Mouse (Mus musculus): ENCODE measurements around the gene Egln2. TPM values are rescaled to one million over a fixed set of nuclear protein-coding genes. Genes with fewer than 3 reads are reported as not detected.

Egln2 gene
- polyA plus RNA-seq, 1 experiment from 2014 or later, result 68.1 TPM

DNA sequence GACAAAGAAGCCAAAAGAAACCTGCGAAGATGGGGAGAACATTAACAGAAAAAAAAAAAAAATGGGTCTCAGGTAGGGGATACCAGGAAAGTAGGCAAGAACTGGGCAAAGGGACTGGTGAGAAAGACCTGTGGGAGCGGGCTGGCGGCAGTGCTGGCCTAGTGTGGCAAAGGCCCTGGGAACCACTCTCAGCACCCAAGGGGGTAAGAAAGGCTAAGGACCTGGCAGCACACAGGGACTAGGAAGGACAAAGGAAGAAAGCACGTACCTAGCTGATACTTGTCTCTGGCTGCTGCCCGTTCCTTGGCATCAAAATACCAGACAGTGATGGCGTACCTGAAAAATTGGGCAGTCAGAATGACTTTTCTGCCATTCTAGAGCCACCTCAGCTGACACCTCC is 7.3 kb downstream of the Egln2 start:
- H3K4me1 ChIP-seq (replicated peaks), result peaks cover 36% of the 10 kb centered on the region
- H3K4me3 ChIP-seq (replicated peaks), result no peak overlapping the region
- ATAC-seq, result no peak
- H3K27me3 ChIP-seq (replicated peaks), result no peaks in the 10 kb centered on the region
- H3K9me3 ChIP-seq, result no peaks in the 10 kb centered on the region
- no peak overlapping the region for H3K9ac ChIP-seq
- no peak overlapping the region for H3K4me2 ChIP-seq (replicated peaks)
- peaks cover 15% of the 10 kb centered on the region; the same call in 1 of the 2 replicates for H3K36me3 ChIP-seq
- 93% methylated on average over 6 of the region's 6 CpGs for WGBS
- H3K27ac ChIP-seq, result no peak overlapping the region

DNA sequence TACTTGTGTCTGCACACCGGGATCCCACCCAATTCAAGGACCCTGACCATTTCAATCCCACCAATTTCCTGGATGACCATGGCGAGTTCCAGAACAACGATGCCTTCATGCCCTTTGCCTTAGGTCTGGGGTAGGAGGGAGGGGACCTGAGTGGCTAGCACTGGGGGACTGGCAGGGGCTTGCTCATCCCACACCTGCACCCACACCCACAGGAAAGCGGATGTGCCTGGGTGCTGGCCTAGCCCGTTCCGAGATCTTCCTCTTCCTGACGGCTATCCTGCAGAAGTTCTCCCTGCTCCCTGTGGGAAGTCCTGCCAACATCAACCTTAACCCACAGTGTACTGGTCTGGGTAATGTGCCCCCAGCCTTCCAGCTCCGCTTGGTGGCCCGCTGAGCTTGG is 8.4 kb downstream of the Egln2 start:
- Histone ChIP-seq H3K27ac (no peak overlapping the region), H3K9ac (no peak overlapping the region), H3K4me2 (replicated peaks) (no peak overlapping the region), H3K9me3 (no peaks in the 10 kb centered on the region), H3K4me1 (replicated peaks) (peaks cover 30% of the 10 kb centered on the region), H3K36me3 (peaks cover 15% of the 10 kb centered on the region; the same call in 1 of the 2 replicates), H3K4me3 (replicated peaks) (no peak overlapping the region), H3K27me3 (replicated peaks) (no peaks in the 10 kb centered on the region)
- no peak for ATAC-seq
- 96% methylated on average over 9 of the region's 9 CpGs for WGBS

DNA sequence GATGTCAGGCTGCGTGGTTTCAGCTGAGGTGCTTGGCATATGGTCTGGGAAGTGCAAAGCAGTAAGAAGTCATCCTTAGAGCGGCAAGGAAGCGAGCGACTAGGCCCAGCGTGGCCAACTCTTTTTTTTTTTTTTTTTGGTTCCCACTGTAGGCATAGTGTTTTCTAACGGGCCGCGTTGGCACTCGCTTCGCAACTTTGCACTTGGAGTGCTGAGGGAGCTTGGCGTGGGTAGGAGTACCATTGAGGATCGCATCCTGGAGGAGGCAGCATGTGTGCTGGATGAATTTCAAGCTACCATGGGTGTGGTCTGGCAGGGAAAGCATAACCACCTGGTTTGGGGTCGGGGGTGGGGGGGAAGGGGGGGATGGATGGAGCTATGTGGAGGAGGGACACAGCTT is 10.6 kb downstream of the Egln2 start:
- no peak for ATAC-seq
- H3K4me1 ChIP-seq (replicated peaks), result peaks cover 14% of the 10 kb centered on the region
- H3K4me3 ChIP-seq (replicated peaks), result no peak overlapping the region
- 85% methylated on average over 13 of the region's 13 CpGs for WGBS
- H3K36me3 ChIP-seq, result peaks cover 15% of the 10 kb centered on the region; the same call in 1 of the 2 replicates
- no peak overlapping the region for H3K4me2 ChIP-seq (replicated peaks)
- no peaks in the 10 kb centered on the region for H3K27me3 ChIP-seq (replicated peaks)
- H3K9ac ChIP-seq, result no peak overlapping the region
- no peak overlapping the region for H3K27ac ChIP-seq
- no peaks in the 10 kb centered on the region for H3K9me3 ChIP-seq

DNA sequence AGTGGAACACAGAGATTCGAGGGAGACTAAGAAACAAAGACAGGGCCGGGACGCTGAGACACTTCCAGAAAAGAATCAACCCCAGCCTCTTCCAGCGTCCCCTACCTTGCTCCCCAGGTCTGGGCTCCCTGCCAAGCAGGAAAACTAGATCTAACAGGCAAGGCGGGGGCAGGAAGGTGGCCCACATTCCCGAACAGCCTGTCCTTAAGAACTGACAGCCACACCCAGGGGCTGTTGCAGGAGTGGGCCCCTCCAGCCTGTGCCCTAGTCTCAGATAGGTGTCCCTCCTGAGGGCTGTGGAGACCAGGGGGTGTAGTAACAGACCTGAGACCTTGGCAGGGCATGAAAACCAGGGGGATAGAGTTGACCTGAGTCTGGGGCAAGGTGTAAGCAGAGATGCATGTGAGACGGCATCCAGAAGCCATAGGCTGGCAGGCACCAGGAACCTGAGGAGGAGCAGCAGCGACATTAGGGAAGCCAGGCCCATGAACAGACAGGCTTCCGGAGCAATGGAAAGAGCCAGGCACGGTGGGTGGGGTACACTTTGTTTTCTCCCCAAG is 13.3 kb downstream of the Egln2 start, which contains the start of gene Cyp2t4:
Gene Cyp2t4, plus strand, starts transcription at position 510 of the 560 bp plus-strand sequence.
- 52% methylated on average over 10 of the region's 10 CpGs for WGBS
- ATAC-seq, result peak; percentile 79
- Histone ChIP-seq H3K9ac (no peak within 1 kb of the TSS), H3K9me3 (no peaks in the 10 kb centered on the region), H3K27ac (0 out of 2 replicates have a peak within 1 kb of the TSS, but pooled peaks have one; percentile 27), H3K36me3 (peaks cover 1% of the 10 kb centered on the region; the same call in 1 of the 2 replicates), H3K27me3 (replicated peaks) (no peaks in the 10 kb centered on the region), H3K4me2 (replicated peaks) (no peak within 1 kb of the TSS; the same call in 1 of the 2 replicates), H3K4me1 (replicated peaks) (peaks cover 4% of the 10 kb centered on the region; the same call in 1 of the 2 replicates), H3K4me3 (replicated peaks) (no peak within 1 kb of the TSS)

DNA sequence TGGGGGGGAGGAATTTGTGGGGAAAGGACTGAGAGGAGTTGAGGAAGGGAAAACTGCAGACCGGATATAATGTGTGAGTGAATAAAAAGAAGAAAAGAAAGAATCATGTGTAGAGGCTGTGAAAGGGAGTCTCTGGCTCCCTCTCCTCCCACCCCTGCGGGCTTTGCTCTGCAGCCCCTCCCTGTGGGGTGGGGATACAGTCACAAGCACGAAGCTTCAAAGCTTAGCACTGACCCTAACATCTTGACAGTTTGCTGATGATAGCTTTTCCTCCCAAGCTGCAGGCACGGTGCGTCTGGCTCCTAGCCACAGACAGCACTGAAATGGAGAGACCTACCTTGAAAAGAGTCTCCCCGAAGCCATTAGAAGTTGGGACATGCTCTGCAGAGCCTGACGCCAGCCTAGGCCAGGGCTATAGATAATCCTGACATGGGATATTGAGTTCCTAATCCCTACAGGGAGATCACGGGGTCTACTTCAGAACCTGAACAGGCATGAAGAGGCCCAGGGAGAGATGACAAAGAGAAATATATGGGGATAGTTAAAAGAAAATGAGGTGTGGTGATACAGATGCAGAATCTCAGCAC is 30.1 kb downstream of the Egln2 start:
- Histone ChIP-seq H3K9me3 (no peaks in the 10 kb centered on the region), H3K4me1 (replicated peaks) (0 out of 2 replicates have a peak, but pooled peaks cover 5% of the 10 kb centered on the region), H3K27me3 (replicated peaks) (no peaks in the 10 kb centered on the region), H3K4me3 (replicated peaks) (no peak overlapping the region), H3K4me2 (replicated peaks) (no peak overlapping the region), H3K27ac (no peak overlapping the region), H3K9ac (no peak overlapping the region), H3K36me3 (no peaks in the 10 kb centered on the region)
- 56% methylated on average over 8 of the region's 8 CpGs for WGBS
- no peak for ATAC-seq

DNA sequence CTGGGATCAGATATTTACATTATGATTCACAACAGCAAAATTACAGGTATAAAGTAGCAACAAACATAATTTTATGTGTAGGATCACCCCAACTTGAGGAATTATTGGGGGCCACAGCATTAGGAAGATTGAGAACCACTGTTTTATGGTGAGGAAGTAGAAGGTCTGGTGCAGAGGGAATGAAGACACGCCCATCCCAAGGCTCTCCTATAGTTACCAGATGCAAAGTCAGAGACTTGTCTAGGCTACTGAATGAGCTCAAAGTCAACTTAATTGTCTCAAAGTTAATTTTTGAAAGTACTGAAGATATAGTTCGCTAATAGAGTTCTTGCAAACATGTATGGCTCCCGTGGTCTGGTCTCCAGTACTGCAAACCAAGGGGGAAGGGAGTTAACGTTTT is 32.8 kb downstream of the Egln2 start:
- no peaks in the 10 kb centered on the region for H3K36me3 ChIP-seq
- H3K9me3 ChIP-seq, result no peaks in the 10 kb centered on the region
- WGBS, result 73% methylated on average over 4 of the region's 4 CpGs
- no peak overlapping the region for H3K4me3 ChIP-seq (replicated peaks)
- H3K4me1 ChIP-seq (replicated peaks), result 0 out of 2 replicates have a peak, but pooled peaks cover 5% of the 10 kb centered on the region
- H3K9ac ChIP-seq, result no peak overlapping the region
- no peaks in the 10 kb centered on the region for H3K27me3 ChIP-seq (replicated peaks)
- H3K4me2 ChIP-seq (replicated peaks), result no peak overlapping the region
- no peak for ATAC-seq
- no peak overlapping the region for H3K27ac ChIP-seq

DNA sequence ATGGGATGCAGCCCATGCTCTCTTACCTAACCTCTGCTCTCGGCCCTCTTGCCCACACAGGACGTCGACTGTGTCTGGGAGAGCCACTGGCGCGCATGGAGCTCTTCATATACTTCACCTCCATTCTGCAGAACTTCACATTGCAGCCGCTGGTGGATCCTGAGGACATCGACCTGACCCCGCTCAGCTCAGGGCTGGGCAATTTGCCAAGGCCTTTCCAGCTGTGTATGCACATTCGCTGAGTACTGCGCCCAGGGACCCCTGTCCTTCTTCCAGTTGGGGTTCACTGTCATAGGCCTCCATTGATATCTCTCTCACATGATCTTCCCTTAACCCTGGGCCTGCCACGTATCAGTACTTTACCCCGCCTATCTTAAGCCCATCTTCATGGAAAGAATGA is 33.4 kb downstream of the Egln2 start:
- H3K4me3 ChIP-seq (replicated peaks), result no peak overlapping the region
- H3K9me3 ChIP-seq, result no peaks in the 10 kb centered on the region
- H3K27ac ChIP-seq, result no peak overlapping the region
- H3K9ac ChIP-seq, result no peak overlapping the region
- no peaks in the 10 kb centered on the region for H3K27me3 ChIP-seq (replicated peaks)
- no peaks in the 10 kb centered on the region for H3K36me3 ChIP-seq
- ATAC-seq, result peak; percentile 65
- no peak overlapping the region for H3K4me2 ChIP-seq (replicated peaks)
- 0 out of 2 replicates have a peak, but pooled peaks cover 5% of the 10 kb centered on the region for H3K4me1 ChIP-seq (replicated peaks)
- 40% methylated on average over 12 of the region's 12 CpGs for WGBS

DNA sequence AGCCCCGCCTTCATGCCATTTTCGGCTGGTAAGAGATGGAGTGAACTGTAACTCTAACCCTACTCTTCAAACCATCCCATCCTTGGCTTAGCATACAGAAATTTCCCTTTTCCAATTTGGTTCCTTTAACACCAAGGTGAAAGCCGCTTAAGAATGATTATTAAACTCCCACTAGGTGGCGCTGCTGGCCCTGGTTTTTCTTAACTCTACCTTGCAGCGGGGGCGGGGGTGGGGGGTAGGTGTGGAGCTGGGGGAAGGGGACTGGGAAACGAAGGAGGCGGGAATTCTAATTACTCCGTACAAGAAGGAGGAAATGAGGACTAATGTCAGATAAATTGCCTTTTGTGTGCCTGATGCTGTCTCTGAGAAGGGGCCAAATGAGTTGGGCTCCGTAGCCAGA is 34.0 kb downstream of the Egln2 start:
- no peak overlapping the region for H3K9ac ChIP-seq
- H3K9me3 ChIP-seq, result no peaks in the 10 kb centered on the region
- 13% methylated on average over 10 of the region's 10 CpGs for WGBS
- no peaks in the 10 kb centered on the region for H3K27me3 ChIP-seq (replicated peaks)
- no peaks in the 10 kb centered on the region for H3K36me3 ChIP-seq
- H3K4me3 ChIP-seq (replicated peaks), result no peak overlapping the region
- no peak overlapping the region; the same call in 1 of the 2 replicates for H3K4me2 ChIP-seq (replicated peaks)
- 0 out of 2 replicates have a peak, but pooled peaks cover 5% of the 10 kb centered on the region for H3K4me1 ChIP-seq (replicated peaks)
- H3K27ac ChIP-seq, result no peak overlapping the region
- ATAC-seq, result 0 out of 2 replicates have a peak, but pooled peaks have one; percentile 2

DNA sequence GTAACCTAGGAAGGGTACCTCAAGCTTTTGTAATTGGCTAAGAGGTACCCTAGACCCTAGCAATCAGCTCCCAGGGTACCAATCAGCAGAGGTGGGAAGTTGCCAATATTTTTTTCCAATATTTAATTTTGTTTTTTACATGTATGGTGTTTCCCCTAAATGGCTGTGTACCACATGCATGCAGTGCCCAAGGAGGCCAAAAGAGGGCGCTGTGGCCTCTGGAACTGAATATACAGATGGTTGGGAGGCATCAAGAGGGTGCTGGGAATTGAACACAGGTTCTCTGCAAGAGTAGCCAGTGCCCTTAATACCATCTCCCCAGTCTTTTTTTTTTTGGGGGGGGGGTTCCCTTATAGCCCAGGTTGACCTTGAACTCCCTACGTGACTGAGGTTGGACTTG is 35.2 kb downstream of the Egln2 start:
- no peak overlapping the region for H3K27ac ChIP-seq
- ATAC-seq, result no peak
- H3K27me3 ChIP-seq (replicated peaks), result no peaks in the 10 kb centered on the region
- WGBS, result 58% methylated on average over 2 of the region's 2 CpGs
- H3K4me2 ChIP-seq (replicated peaks), result no peak overlapping the region
- 0 out of 2 replicates have a peak, but pooled peaks cover 5% of the 10 kb centered on the region for H3K4me1 ChIP-seq (replicated peaks)
- no peak overlapping the region for H3K4me3 ChIP-seq (replicated peaks)
- no peaks in the 10 kb centered on the region for H3K9me3 ChIP-seq
- no peaks in the 10 kb centered on the region for H3K36me3 ChIP-seq
- H3K9ac ChIP-seq, result no peak overlapping the region

DNA sequence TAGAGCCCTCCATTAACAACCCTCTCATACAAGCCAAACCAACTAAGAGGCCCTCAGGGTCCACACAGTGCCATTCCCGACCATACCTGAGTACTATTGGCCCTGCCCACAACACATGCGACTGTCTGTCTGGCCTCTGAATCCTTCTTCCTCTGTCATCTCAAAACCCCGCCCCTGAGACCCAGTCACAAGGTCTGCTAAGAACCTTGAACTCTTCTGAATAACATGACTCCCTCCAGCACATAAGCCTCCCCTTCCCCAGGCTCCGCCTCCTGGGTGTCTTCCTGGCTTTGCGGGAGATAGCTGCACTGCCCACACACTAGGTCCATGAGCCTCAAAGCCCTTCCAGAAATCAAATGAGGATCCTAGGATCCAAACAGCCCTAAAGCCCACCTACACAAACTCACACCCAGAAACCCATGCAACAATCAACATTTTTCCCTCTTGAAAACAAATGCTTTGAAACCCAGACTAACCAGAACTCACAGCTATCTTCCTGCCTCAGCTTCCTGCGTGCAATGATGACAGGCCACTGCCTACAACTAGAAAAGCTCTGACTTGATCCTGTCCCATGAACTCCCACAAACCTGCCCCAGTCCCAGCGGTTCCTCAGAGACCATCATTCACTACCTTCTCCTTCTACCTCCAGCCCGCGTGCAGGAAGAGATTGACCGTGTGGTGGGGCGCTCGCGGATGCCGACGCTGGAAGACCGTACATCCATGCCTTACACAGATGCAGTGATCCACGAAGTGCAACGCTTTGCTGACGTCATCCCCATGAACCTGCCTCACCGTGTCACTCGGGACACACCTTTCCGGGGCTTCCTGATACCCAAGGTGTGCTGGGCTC is 35.9 kb downstream of the Egln2 start:
- Histone ChIP-seq H3K36me3 (no peaks in the 10 kb centered on the region), H3K9me3 (no peaks in the 10 kb centered on the region), H3K27me3 (replicated peaks) (no peaks in the 10 kb centered on the region), H3K4me2 (replicated peaks) (no peak overlapping the region), H3K4me3 (replicated peaks) (no peak overlapping the region), H3K4me1 (replicated peaks) (0 out of 2 replicates have a peak, but pooled peaks cover 5% of the 10 kb centered on the region), H3K27ac (no peak overlapping the region), H3K9ac (no peak overlapping the region)
- peak; percentile 18; the same call in 1 of the 2 replicates for ATAC-seq
- 87% methylated on average over 22 of the region's 22 CpGs for WGBS

DNA sequence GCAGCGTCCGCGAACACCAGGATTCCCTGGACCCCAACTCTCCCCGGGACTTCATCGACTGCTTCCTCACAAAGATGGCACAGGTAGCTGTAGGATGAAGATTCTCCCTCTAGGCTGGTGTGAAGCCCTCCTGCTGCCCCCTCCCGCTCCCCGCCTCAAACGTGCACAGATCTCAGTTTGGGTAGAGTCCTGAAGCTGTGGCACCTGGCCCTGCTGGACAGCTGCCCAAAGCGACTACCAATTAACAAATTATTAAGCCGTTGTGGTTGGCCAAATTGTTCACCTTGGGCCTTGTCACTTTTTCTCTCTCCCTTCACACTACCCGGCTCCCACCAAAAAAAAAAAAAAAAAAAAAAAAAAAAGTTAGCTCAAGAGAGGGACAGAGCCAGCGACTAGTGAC is 36.8 kb downstream of the Egln2 start:
- Histone ChIP-seq H3K27ac (no peak overlapping the region), H3K4me3 (replicated peaks) (no peak overlapping the region), H3K4me2 (replicated peaks) (no peak overlapping the region), H3K9me3 (no peaks in the 10 kb centered on the region), H3K27me3 (replicated peaks) (no peaks in the 10 kb centered on the region), H3K9ac (no peak overlapping the region), H3K4me1 (replicated peaks) (0 out of 2 replicates have a peak, but pooled peaks cover 5% of the 10 kb centered on the region), H3K36me3 (no peaks in the 10 kb centered on the region)
- WGBS, result 87% methylated on average over 12 of the region's 12 CpGs
- ATAC-seq, result no peak

DNA sequence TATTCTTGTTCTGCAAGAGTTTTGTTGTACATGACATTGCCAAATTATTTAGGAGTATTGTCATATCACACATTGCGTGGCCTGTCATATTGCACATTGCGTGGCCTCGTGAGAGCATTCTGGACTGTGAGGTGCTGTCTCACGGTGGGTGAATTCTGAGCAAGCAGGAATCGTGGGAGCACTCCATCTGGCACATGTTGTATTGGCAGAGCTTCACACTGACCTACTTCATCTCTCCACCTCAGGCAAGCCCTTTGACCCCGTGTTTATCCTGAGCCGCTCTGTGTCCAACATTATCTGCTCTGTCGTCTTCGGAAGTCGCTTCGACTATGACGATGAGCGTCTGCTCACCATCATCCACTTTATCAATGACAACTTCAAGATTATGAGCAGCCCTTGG is 37.7 kb downstream of the Egln2 start:
- H3K4me3 ChIP-seq (replicated peaks), result no peak overlapping the region
- no peaks in the 10 kb centered on the region for H3K36me3 ChIP-seq
- H3K27ac ChIP-seq, result no peak overlapping the region
- ATAC-seq, result no peak
- 0 out of 2 replicates have a peak, but pooled peaks cover 5% of the 10 kb centered on the region for H3K4me1 ChIP-seq (replicated peaks)
- H3K9ac ChIP-seq, result no peak overlapping the region
- 61% methylated on average over 13 of the region's 13 CpGs for WGBS
- H3K9me3 ChIP-seq, result no peaks in the 10 kb centered on the region
- H3K27me3 ChIP-seq (replicated peaks), result no peaks in the 10 kb centered on the region
- H3K4me2 ChIP-seq (replicated peaks), result no peak overlapping the region

Data from intestine, embryonic 15.5 days (tissue).